Mouse (Mus musculus): Measurements from ENCODE around the gene A3galt2. TPM values are rescaled to one million over a fixed set of nuclear protein-coding genes. Genes with fewer than 3 reads are reported as not detected.

Gene A3galt2
- 0.14 TPM in 1 of 2 replicates, not detected in the other for polyA plus RNA-seq (2014; fragmentation: Nextera tagmentation; extraction: Ambion mirVana)

- 84% methylated on average over 3 of the region's 3 CpGs for WGBS
- Histone ChIP-seq H3K4me2 (no peak within 1 kb of the TSS), H3K4me1 (replicated peaks; ENCODE audit: control insufficient read depth, insufficient read depth, low read length) (peaks cover 8% of the 10 kb centered on the region), H3K36me3 (ENCODE audit: control insufficient read depth, insufficient read depth, low read length) (peaks cover 22% of the 10 kb centered on the region; the same call in 1 of the 2 replicates), H3K27ac (ENCODE audit: low read depth, low read length) (no peak within 1 kb of the TSS), H3K9me3 (ENCODE audit: control insufficient read depth, low read length) (no peaks in the 10 kb centered on the region), H3K4me3 (ENCODE audit: low read depth, low read length) (no peak within 1 kb of the TSS), H3K9ac (ENCODE audit: low read depth, low read length) (no peak within 1 kb of the TSS), H3K27me3 (replicated peaks; ENCODE audit: control insufficient read depth, insufficient read depth, low read length) (no peaks in the 10 kb centered on the region)
- ATAC-seq (replicated peaks; ENCODE audit: low FRiP score) (no peak), DNase-seq (ENCODE audit: low spot score) (no peak)
These were observed at the start of gene A3galt2 for GRCm38 (mm10) chr4:128755064-128755463. Gene A3galt2, plus strand, starts transcription at chr4:128755364.

- 4% methylated on average over 9 of the region's 9 CpGs for WGBS
- Histone ChIP-seq H3K9me3 (ENCODE audit: control insufficient read depth, low read length) (no peaks in the 10 kb centered on the region), H3K27ac (ENCODE audit: low read depth, low read length) (no peak overlapping the region), H3K4me1 (replicated peaks; ENCODE audit: control insufficient read depth, insufficient read depth, low read length) (peaks cover 4% of the 10 kb centered on the region), H3K4me2 (no peak overlapping the region), H3K36me3 (ENCODE audit: control insufficient read depth, insufficient read depth, low read length) (no peaks in the 10 kb centered on the region), H3K4me3 (ENCODE audit: low read depth, low read length) (no peak overlapping the region), H3K27me3 (replicated peaks; ENCODE audit: control insufficient read depth, insufficient read depth, low read length) (peaks cover 4% of the 10 kb centered on the region; the same call in 1 of the 2 replicates), H3K9ac (ENCODE audit: low read depth, low read length) (no peak overlapping the region)
- DNase-seq (ENCODE audit: low spot score) (no peak), ATAC-seq (replicated peaks; ENCODE audit: low FRiP score) (peak; percentile 33; the same call in 1 of the 2 replicates)
These were observed 48.5 kb upstream of the A3galt2 start for GRCm38 (mm10) chr4:128706626-128707025.

- peaks cover 8% of the 10 kb centered on the region for H3K4me1 ChIP-seq (replicated peaks; ENCODE audit: control insufficient read depth, insufficient read depth, low read length)
- peaks cover 4% of the 10 kb centered on the region; the same call in 1 of the 2 replicates for H3K27me3 ChIP-seq (replicated peaks; ENCODE audit: control insufficient read depth, insufficient read depth, low read length)
- H3K36me3 ChIP-seq (ENCODE audit: control insufficient read depth, insufficient read depth, low read length), result no peaks in the 10 kb centered on the region
- no peak for ATAC-seq (replicated peaks; ENCODE audit: low FRiP score)
- H3K9me3 ChIP-seq (ENCODE audit: control insufficient read depth, low read length), result no peaks in the 10 kb centered on the region
- 40% methylated on average over 4 of the region's 4 CpGs for WGBS
- no peak for DNase-seq (ENCODE audit: low spot score)
- no peak overlapping the region for H3K4me2 ChIP-seq
- H3K9ac ChIP-seq (ENCODE audit: low read depth, low read length), result no peak overlapping the region
- H3K4me3 ChIP-seq (ENCODE audit: low read depth, low read length), result no peak overlapping the region
- no peak overlapping the region for H3K27ac ChIP-seq (ENCODE audit: low read depth, low read length)
These were observed 47.8 kb upstream of the A3galt2 start for GRCm38 (mm10) chr4:128707384-128707783.

GRCm38 (mm10) chr4:128709061-128709780, 45.9 kb upstream of the A3galt2 start:
- Histone ChIP-seq H3K27me3 (replicated peaks; ENCODE audit: control insufficient read depth, insufficient read depth, low read length) (peaks cover 4% of the 10 kb centered on the region; the same call in 1 of the 2 replicates), H3K36me3 (ENCODE audit: control insufficient read depth, insufficient read depth, low read length) (no peaks in the 10 kb centered on the region), H3K4me1 (replicated peaks; ENCODE audit: control insufficient read depth, insufficient read depth, low read length) (peaks cover 8% of the 10 kb centered on the region), H3K9ac (ENCODE audit: low read depth, low read length) (no peak overlapping the region), H3K9me3 (ENCODE audit: control insufficient read depth, low read length) (no peaks in the 10 kb centered on the region), H3K4me2 (no peak overlapping the region), H3K4me3 (ENCODE audit: low read depth, low read length) (no peak overlapping the region), H3K27ac (ENCODE audit: low read depth, low read length) (no peak overlapping the region)
- DNase-seq (ENCODE audit: low spot score), result no peak
- WGBS, result 62% methylated on average over 15 of the region's 15 CpGs
- peak; percentile 33; the same call in 1 of the 2 replicates for ATAC-seq (replicated peaks; ENCODE audit: low FRiP score)

GRCm38 (mm10) chr4:128709781-128710166, 45.4 kb upstream of the A3galt2 start:
- Histone ChIP-seq H3K4me1 (replicated peaks; ENCODE audit: control insufficient read depth, insufficient read depth, low read length) (peaks cover 9% of the 10 kb centered on the region), H3K9me3 (ENCODE audit: control insufficient read depth, low read length) (no peaks in the 10 kb centered on the region), H3K4me2 (no peak overlapping the region), H3K9ac (ENCODE audit: low read depth, low read length) (no peak overlapping the region), H3K4me3 (ENCODE audit: low read depth, low read length) (no peak overlapping the region), H3K36me3 (ENCODE audit: control insufficient read depth, insufficient read depth, low read length) (no peaks in the 10 kb centered on the region), H3K27me3 (replicated peaks; ENCODE audit: control insufficient read depth, insufficient read depth, low read length) (peaks cover 4% of the 10 kb centered on the region; the same call in 1 of the 2 replicates), H3K27ac (ENCODE audit: low read depth, low read length) (no peak overlapping the region)
- 85% methylated on average over 12 of the region's 12 CpGs for WGBS
- ATAC-seq (replicated peaks; ENCODE audit: low FRiP score) (no peak), DNase-seq (ENCODE audit: low spot score) (no peak)

GRCm38 (mm10) chr4:128710286-128710685, 44.9 kb upstream of the A3galt2 start:
- Histone ChIP-seq H3K9ac (ENCODE audit: low read depth, low read length) (no peak overlapping the region), H3K9me3 (ENCODE audit: control insufficient read depth, low read length) (no peaks in the 10 kb centered on the region), H3K36me3 (ENCODE audit: control insufficient read depth, insufficient read depth, low read length) (no peaks in the 10 kb centered on the region), H3K4me3 (ENCODE audit: low read depth, low read length) (no peak overlapping the region), H3K4me2 (no peak overlapping the region), H3K4me1 (replicated peaks; ENCODE audit: control insufficient read depth, insufficient read depth, low read length) (peaks cover 12% of the 10 kb centered on the region), H3K27ac (ENCODE audit: low read depth, low read length) (no peak overlapping the region), H3K27me3 (replicated peaks; ENCODE audit: control insufficient read depth, insufficient read depth, low read length) (peaks cover 4% of the 10 kb centered on the region; the same call in 1 of the 2 replicates)
- no peak for DNase-seq (ENCODE audit: low spot score)
- 86% methylated on average over 6 of the region's 6 CpGs for WGBS
- no peak for ATAC-seq (replicated peaks; ENCODE audit: low FRiP score)

- 74% methylated on average over 9 of the region's 9 CpGs for WGBS
- Histone ChIP-seq H3K27me3 (replicated peaks; ENCODE audit: control insufficient read depth, insufficient read depth, low read length) (peaks cover 4% of the 10 kb centered on the region; the same call in 1 of the 2 replicates), H3K27ac (ENCODE audit: low read depth, low read length) (no peak overlapping the region), H3K4me1 (replicated peaks; ENCODE audit: control insufficient read depth, insufficient read depth, low read length) (peaks cover 13% of the 10 kb centered on the region), H3K36me3 (ENCODE audit: control insufficient read depth, insufficient read depth, low read length) (no peaks in the 10 kb centered on the region), H3K9me3 (ENCODE audit: control insufficient read depth, low read length) (no peaks in the 10 kb centered on the region), H3K4me3 (ENCODE audit: low read depth, low read length) (no peak overlapping the region), H3K9ac (ENCODE audit: low read depth, low read length) (no peak overlapping the region), H3K4me2 (no peak overlapping the region)
- ATAC-seq (replicated peaks; ENCODE audit: low FRiP score) (no peak), DNase-seq (ENCODE audit: low spot score) (no peak)
These were observed 44.4 kb upstream of the A3galt2 start for GRCm38 (mm10) chr4:128710800-128711199.

GRCm38 (mm10) chr4:128711455-128712135, 43.6 kb upstream of the A3galt2 start:
- Histone ChIP-seq H3K9ac (ENCODE audit: low read depth, low read length) (peak overlapping the region; percentile 43), H3K9me3 (ENCODE audit: control insufficient read depth, low read length) (no peaks in the 10 kb centered on the region), H3K36me3 (ENCODE audit: control insufficient read depth, insufficient read depth, low read length) (no peaks in the 10 kb centered on the region), H3K4me1 (replicated peaks; ENCODE audit: control insufficient read depth, insufficient read depth, low read length) (peaks cover 20% of the 10 kb centered on the region), H3K27ac (ENCODE audit: low read depth, low read length) (no peak overlapping the region), H3K4me2 (peak overlapping the region; percentile 64), H3K27me3 (replicated peaks; ENCODE audit: control insufficient read depth, insufficient read depth, low read length) (peaks cover 4% of the 10 kb centered on the region; the same call in 1 of the 2 replicates), H3K4me3 (ENCODE audit: low read depth, low read length) (peak overlapping the region; percentile 39)
- peak; percentile 73 for ATAC-seq (replicated peaks; ENCODE audit: low FRiP score)
- WGBS, result 5% methylated on average over 24 of the region's 24 CpGs
- DNase-seq (ENCODE audit: low spot score), result peak; percentile 88

All from liver, embryonic 11.5 days (tissue).